Mouse (Mus musculus): ENCODE data around the gene Ankrd17. TPM values are rescaled to one million over a fixed set of nuclear protein-coding genes. Genes with fewer than 3 reads are reported as not detected.

Ankrd17 gene
- polyA plus RNA-seq, 1 experiment from 2014 or later, result 25.4 TPM

GRCm38 (mm10) chr5:90229760-90230159 is 136.6 kb downstream of the Ankrd17 start:
- 92% methylated on average over 2 of the region's 2 CpGs for WGBS
- no peaks in the 10 kb centered on the region for H3K9me3 ChIP-seq (replicated peaks)
- H3K4me3 ChIP-seq, result no peak overlapping the region
- no peak for DNase-seq (ENCODE audit: low spot score)
- H3K27ac ChIP-seq, result no peak overlapping the region
- no peaks in the 10 kb centered on the region for H3K4me1 ChIP-seq
- no peaks in the 10 kb centered on the region for H3K27me3 ChIP-seq (ENCODE audit: low read depth, poor library complexity, severe bottlenecking)
- H3K36me3 ChIP-seq, result peaks cover 92% of the 10 kb centered on the region

- Histone ChIP-seq H3K4me1 (peaks cover 7% of the 10 kb centered on the region), H3K36me3 (peaks cover 62% of the 10 kb centered on the region), H3K27ac (no peak overlapping the region), H3K27me3 (ENCODE audit: low read depth, poor library complexity, severe bottlenecking) (no peaks in the 10 kb centered on the region), H3K4me3 (no peak overlapping the region), H3K9me3 (replicated peaks) (no peaks in the 10 kb centered on the region)
- DNase-seq (ENCODE audit: low spot score), result no peak
- 93% methylated on average over 3 of the region's 3 CpGs for WGBS
Measured at GRCm38 (mm10) chr5:90226696-90227095, 139.7 kb downstream of the Ankrd17 start.

- 90% methylated on average over 5 of the region's 5 CpGs for WGBS
- no peak for DNase-seq (ENCODE audit: low spot score)
Measured at GRCm38 (mm10) chr5:90224730-90225129, 141.6 kb downstream of the Ankrd17 start.

GRCm38 (mm10) chr5:90223534-90224381 is 142.6 kb downstream of the Ankrd17 start, which contains the start of gene Cox18:
Gene Cox18, minus strand, starts transcription at chr5:90224001.
- WGBS, result under 1% methylated on average over 62 of the region's 62 CpGs
- H3K4me1 ChIP-seq, result peaks cover 7% of the 10 kb centered on the region
- peak within 1 kb of the TSS; percentile 91 for H3K27ac ChIP-seq
- DNase-seq (ENCODE audit: low spot score), result peak; percentile 99
- H3K36me3 ChIP-seq, result peaks cover 53% of the 10 kb centered on the region
- no peaks in the 10 kb centered on the region for H3K27me3 ChIP-seq (ENCODE audit: low read depth, poor library complexity, severe bottlenecking)
- no peaks in the 10 kb centered on the region for H3K9me3 ChIP-seq (replicated peaks)
- H3K4me3 ChIP-seq, result peak within 1 kb of the TSS; percentile 79

More at GRCm38 (mm10) chr5:90224730-90225129, 141.6 kb downstream of the Ankrd17 start:
- Histone ChIP-seq H3K27me3 (ENCODE audit: low read depth, poor library complexity, severe bottlenecking) (no peaks in the 10 kb centered on the region), H3K27ac (no peak overlapping the region), H3K4me3 (0 out of 2 replicates have a peak overlapping the region, but pooled peaks have one; percentile 79), H3K36me3 (peaks cover 55% of the 10 kb centered on the region), H3K4me1 (peaks cover 7% of the 10 kb centered on the region), H3K9me3 (replicated peaks) (no peaks in the 10 kb centered on the region)

GRCm38 (mm10) chr5:90222937-90223336 is 143.4 kb downstream of the Ankrd17 start:
- DNase-seq (ENCODE audit: low spot score), result no peak
- H3K36me3 ChIP-seq, result peaks cover 53% of the 10 kb centered on the region

GRCm38 (mm10) chr5:90217791-90218190 is 148.6 kb downstream of the Ankrd17 start:
- DNase-seq (ENCODE audit: low spot score), result no peak
- peaks cover 2% of the 10 kb centered on the region for H3K4me1 ChIP-seq
- WGBS, result 97% methylated on average over 3 of the region's 3 CpGs
- no peaks in the 10 kb centered on the region for H3K27me3 ChIP-seq (ENCODE audit: low read depth, poor library complexity, severe bottlenecking)
- no peak overlapping the region for H3K27ac ChIP-seq
- H3K36me3 ChIP-seq, result peaks cover 73% of the 10 kb centered on the region
- no peak overlapping the region for H3K4me3 ChIP-seq
- H3K9me3 ChIP-seq (replicated peaks), result no peaks in the 10 kb centered on the region

More at GRCm38 (mm10) chr5:90222937-90223336, 143.4 kb downstream of the Ankrd17 start:
- Histone ChIP-seq H3K27ac (peak overlapping the region; percentile 91), H3K4me1 (peaks cover 7% of the 10 kb centered on the region), H3K9me3 (replicated peaks) (no peaks in the 10 kb centered on the region), H3K4me3 (peak overlapping the region; percentile 79), H3K27me3 (ENCODE audit: low read depth, poor library complexity, severe bottlenecking) (no peaks in the 10 kb centered on the region)
- 31% methylated on average over 3 of the region's 3 CpGs for WGBS

- 98% methylated on average over 12 of the region's 12 CpGs for WGBS
- Histone ChIP-seq H3K4me3 (no peak overlapping the region), H3K27ac (no peak overlapping the region), H3K27me3 (ENCODE audit: low read depth, poor library complexity, severe bottlenecking) (no peaks in the 10 kb centered on the region), H3K9me3 (replicated peaks) (no peaks in the 10 kb centered on the region), H3K36me3 (peaks cover 73% of the 10 kb centered on the region), H3K4me1 (no peaks in the 10 kb centered on the region)
- no peak for DNase-seq (ENCODE audit: low spot score)
Measured at GRCm38 (mm10) chr5:90217226-90217625, 149.2 kb downstream of the Ankrd17 start.

GRCm38 (mm10) chr5:90213356-90213755 is 153.0 kb downstream of the Ankrd17 start:
- no peak overlapping the region for H3K4me3 ChIP-seq
- H3K27ac ChIP-seq, result no peak overlapping the region
- H3K9me3 ChIP-seq (replicated peaks), result no peaks in the 10 kb centered on the region
- 97% methylated on average over 12 of the region's 12 CpGs for WGBS
- peaks cover 50% of the 10 kb centered on the region for H3K36me3 ChIP-seq
- no peaks in the 10 kb centered on the region for H3K27me3 ChIP-seq (ENCODE audit: low read depth, poor library complexity, severe bottlenecking)
- H3K4me1 ChIP-seq, result no peaks in the 10 kb centered on the region
- no peak for DNase-seq (ENCODE audit: low spot score)

GRCm38 (mm10) chr5:90203168-90203567 is 163.2 kb downstream of the Ankrd17 start:
- peak; percentile 48 for DNase-seq (ENCODE audit: low spot score)
- Histone ChIP-seq H3K36me3 (no peaks in the 10 kb centered on the region), H3K27me3 (ENCODE audit: low read depth, poor library complexity, severe bottlenecking) (no peaks in the 10 kb centered on the region), H3K4me1 (no peaks in the 10 kb centered on the region), H3K9me3 (replicated peaks) (no peaks in the 10 kb centered on the region), H3K4me3 (no peak overlapping the region), H3K27ac (no peak overlapping the region)
- WGBS, result 33% methylated on average over 5 of the region's 5 CpGs

GRCm38 (mm10) chr5:90202447-90203117 is 163.8 kb downstream of the Ankrd17 start:
- no peak for DNase-seq (ENCODE audit: low spot score)
- Histone ChIP-seq H3K4me1 (no peaks in the 10 kb centered on the region), H3K27me3 (ENCODE audit: low read depth, poor library complexity, severe bottlenecking) (no peaks in the 10 kb centered on the region), H3K36me3 (no peaks in the 10 kb centered on the region), H3K27ac (no peak overlapping the region), H3K9me3 (replicated peaks) (no peaks in the 10 kb centered on the region), H3K4me3 (no peak overlapping the region)
- 86% methylated on average over 9 of the region's 9 CpGs for WGBS

- no peaks in the 10 kb centered on the region for H3K9me3 ChIP-seq (replicated peaks)
- no peaks in the 10 kb centered on the region for H3K4me1 ChIP-seq
- DNase-seq (ENCODE audit: low spot score), result no peak
- no peaks in the 10 kb centered on the region for H3K36me3 ChIP-seq
- H3K4me3 ChIP-seq, result no peak overlapping the region
- WGBS, result 59% methylated on average over 16 of the region's 16 CpGs
- no peak overlapping the region for H3K27ac ChIP-seq
- H3K27me3 ChIP-seq (ENCODE audit: low read depth, poor library complexity, severe bottlenecking), result no peaks in the 10 kb centered on the region
Measured at GRCm38 (mm10) chr5:90199922-90200632, 166.3 kb downstream of the Ankrd17 start.

- H3K36me3 ChIP-seq, result no peaks in the 10 kb centered on the region
- H3K27me3 ChIP-seq (ENCODE audit: low read depth, poor library complexity, severe bottlenecking), result no peaks in the 10 kb centered on the region
- no peaks in the 10 kb centered on the region for H3K4me1 ChIP-seq
- DNase-seq (ENCODE audit: low spot score), result peak; percentile 55
- H3K9me3 ChIP-seq (replicated peaks), result no peaks in the 10 kb centered on the region
- H3K27ac ChIP-seq, result no peak overlapping the region
- 35% methylated on average over 6 of the region's 6 CpGs for WGBS
- no peak overlapping the region for H3K4me3 ChIP-seq
Measured at GRCm38 (mm10) chr5:90194831-90195230, 171.5 kb downstream of the Ankrd17 start.
